28 mouse cellular contexts compared by ENCODE assay signal in genomic region chr4:105268202-105268730, GRCm38 (mm10).
A peak's percentile ranks its signal among the peaks of the same experiment; 100 is the strongest.
DNase-seq lines count a peak whose midpoint lies in the region; ATAC-seq lines count a peak whose summit lies in the region.
"Had no signal": no experiment of that assay in that cellular context is flagged by ENCODE, and none has a peak within 500 bp of the region (broad histone marks: within the 10 kb centered on the region; RNA-seq: fewer than 3 reads in every experiment).

No protein-coding gene starts in this region.

- ATAC-seq in intestine, embryonic 15.5 days = peak; percentile 82
- ATAC-seq: forebrain, embryonic 14.5 days; forebrain, postnatal 0 days; hindbrain, embryonic 16.5 days had no signal

- H3K4me2 ChIP-seq in intestine, embryonic 15.5 days (replicated peaks) = no peak overlapping the region
- H3K4me2 ChIP-seq: embryonic facial prominence, embryonic 12.5 days; embryonic facial prominence, embryonic 15.5 days; heart, embryonic 12.5 days; heart, embryonic 15.5 days; hindbrain, embryonic 13.5 days had no signal

- peak; percentile 68 for DNase-seq in A20 (ENCODE audit: low read depth, low spot score)
- peak; percentile 54 for DNase-seq in large intestine, adult 2 months (ENCODE audit: low read depth, low spot score)
- DNase-seq in cerebellum, adult 11 months = no peak
- no peak for DNase-seq in layer of hippocampus, adult 18-20 months (ENCODE audit: low spot score in 2 of 2)
- no peak for DNase-seq in embryo, embryonic 10.5 days (ENCODE audit: low spot score)
- DNase-seq: adrenal gland, adult 2 months; adrenal gland, postnatal 14 days; B cell, adult 2 months; cerebellum, adult 11-12 months; cerebellum, adult 8-10 months; cerebellum, postnatal 10 days; cerebellum, postnatal 36 days; forebrain, postnatal 0 days; gastrocnemius, adult 2 months; gastrocnemius, postnatal 14 days; heart, adult 18-20 months; heart, postnatal 10 days; heart, postnatal 36 days had no signal

- H3K27ac ChIP-seq in intestine, embryonic 15.5 days = no peak overlapping the region
- H3K27ac ChIP-seq: embryonic facial prominence, embryonic 12.5 days; embryonic facial prominence, embryonic 15.5 days; gastrocnemius, adult 2 months; heart, embryonic 15.5 days; hindbrain, embryonic 10.5 days; hindbrain, embryonic 13.5 days had no signal

- H3K9me3 ChIP-seq in intestine, embryonic 15.5 days = no peaks in the 10 kb centered on the region
- H3K9me3 ChIP-seq: embryonic facial prominence, embryonic 12.5 days; embryonic facial prominence, embryonic 15.5 days; heart, embryonic 12.5 days; heart, embryonic 15.5 days; hindbrain, embryonic 10.5 days; hindbrain, embryonic 13.5 days had no signal

- H3K36me3 ChIP-seq in intestine, embryonic 15.5 days = no peaks in the 10 kb centered on the region
- H3K36me3 ChIP-seq: embryonic facial prominence, embryonic 12.5 days; embryonic facial prominence, embryonic 15.5 days; G1E; heart, embryonic 12.5 days; heart, embryonic 15.5 days; hindbrain, embryonic 10.5 days; hindbrain, embryonic 13.5 days had no signal

- no peaks in the 10 kb centered on the region for H3K4me1 ChIP-seq in intestine, embryonic 15.5 days (replicated peaks)
- H3K4me1 ChIP-seq: embryonic facial prominence, embryonic 15.5 days; heart, embryonic 12.5 days; heart, embryonic 15.5 days; hindbrain, embryonic 10.5 days; hindbrain, embryonic 13.5 days had no signal

- H3K27me3 ChIP-seq in intestine, embryonic 15.5 days (replicated peaks) = no peaks in the 10 kb centered on the region
- H3K27me3 ChIP-seq: embryonic facial prominence, embryonic 12.5 days; embryonic facial prominence, embryonic 15.5 days; heart, embryonic 15.5 days; hindbrain, embryonic 13.5 days had no signal

- WGBS in intestine, embryonic 15.5 days = 49% methylated on average over 6 of the region's 6 CpGs
- 23% methylated on average over 6 of the region's 6 CpGs for WGBS in large intestine, adult 2 months

- H3K4me3 ChIP-seq in intestine, embryonic 15.5 days (replicated peaks) = no peak overlapping the region
- H3K4me3 ChIP-seq: embryonic facial prominence, embryonic 12.5 days; embryonic facial prominence, embryonic 15.5 days; gastrocnemius, adult 2 months; heart, embryonic 12.5 days; heart, embryonic 15.5 days; hindbrain, embryonic 10.5 days; hindbrain, embryonic 13.5 days had no signal

- no peak overlapping the region for H3K9ac ChIP-seq in intestine, embryonic 15.5 days
- H3K9ac ChIP-seq: embryonic facial prominence, embryonic 12.5 days; embryonic facial prominence, embryonic 15.5 days; forebrain, postnatal 0 days; heart, embryonic 12.5 days; heart, embryonic 15.5 days; hindbrain, embryonic 13.5 days had no signal

Comparison
In these comparisons a context has a peak if more than half of its experiments do, and no peak if none do; other contexts are left out.
1. DNase-seq: peak in A20 (single experiment) and large intestine, adult 2 months (single experiment); none in cerebellum, adult 11 months (single experiment), layer of hippocampus, adult 18-20 months (0 of 2) and embryo, embryonic 10.5 days (single experiment).